Mouse (Mus musculus) cerebellum, adult 9-10 months (tissue): ENCODE results near the gene Cntnap5a.
"Not testable (repeated sequence)": the region's sequence is repeated elsewhere in the genome, so short reads cannot be mapped to it uniquely, and the experiment has no call there.

Experiments used
- DNase-seq: peaks from one replicate; pipeline ENCODE4 v3.0.0; 2022

The Cntnap5a gene

GRCm38 (mm10) chr1:116107010-116107723, 422.6 kb downstream of the Cntnap5a start:
- no peak for DNase-seq

- no peak for DNase-seq
Observed at GRCm38 (mm10) chr1:116107724-116108058, 423.1 kb downstream of the Cntnap5a start.

GRCm38 (mm10) chr1:116108381-116108780, 423.8 kb downstream of the Cntnap5a start:
- DNase-seq: no peak

DNA sequence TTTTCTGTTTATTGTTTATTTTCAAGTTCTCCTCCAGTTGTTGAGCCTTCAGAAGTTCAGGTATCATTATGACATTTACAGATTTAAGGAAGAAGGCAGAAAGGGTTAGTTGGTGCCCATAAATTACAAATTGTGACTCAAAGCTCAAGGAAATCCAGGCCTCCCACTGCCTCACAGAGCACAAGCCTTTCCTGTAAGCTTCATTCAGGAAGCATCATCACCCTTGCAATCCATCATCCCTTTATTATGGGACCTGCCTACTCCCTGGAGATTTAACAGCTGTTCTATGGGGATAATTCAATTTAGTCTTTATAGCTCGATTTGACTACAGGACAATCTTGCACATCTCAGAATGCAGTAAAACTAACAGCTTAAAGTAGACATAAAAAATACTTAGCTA, 441.2 kb downstream of the Cntnap5a start:
- no peak for DNase-seq

GRCm38 (mm10) chr1:116127085-116127484, 442.5 kb downstream of the Cntnap5a start:
- DNase-seq: no peak

DNA sequence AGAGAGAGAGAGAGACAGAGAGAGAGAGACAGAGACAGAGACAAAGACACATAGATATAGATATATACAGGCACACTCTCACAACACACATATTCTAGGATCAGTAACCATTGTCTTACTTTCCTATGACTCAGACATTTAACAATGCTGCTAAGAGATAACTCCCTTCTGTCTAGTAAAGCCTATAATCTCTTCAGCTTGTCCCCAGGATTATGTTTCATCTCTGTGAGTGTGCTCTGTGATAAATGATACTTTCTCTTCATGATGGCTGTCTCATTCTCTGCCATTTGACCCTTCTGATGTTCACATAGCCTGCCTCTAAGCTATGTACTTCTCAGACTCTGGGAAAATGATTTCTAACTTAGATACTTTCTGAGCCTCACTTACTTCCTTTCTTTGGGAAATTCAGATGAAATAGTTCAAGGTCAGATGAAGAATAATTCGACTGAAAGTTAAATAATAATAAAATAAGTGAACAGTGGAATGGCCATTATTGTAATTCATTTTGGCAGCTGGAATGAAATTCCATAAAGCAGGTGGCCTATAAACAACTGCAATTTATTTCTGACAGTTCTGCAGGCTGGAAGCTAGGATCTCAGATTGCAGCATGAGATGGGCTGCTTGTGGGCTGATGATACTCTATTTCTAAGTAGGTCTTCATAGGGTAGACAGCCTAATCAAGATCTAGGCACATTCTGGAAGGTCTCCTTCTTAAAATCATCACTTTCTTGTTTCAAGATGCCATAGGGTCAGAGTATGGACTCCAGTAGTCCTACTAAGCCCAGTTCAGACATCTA, 444.1 kb downstream of the Cntnap5a start:
- no peak for DNase-seq

GRCm38 (mm10) chr1:116132471-116132870, 447.9 kb downstream of the Cntnap5a start:
- no peak for DNase-seq

- no peak for DNase-seq
Observed at GRCm38 (mm10) chr1:116149764-116150369, 465.3 kb downstream of the Cntnap5a start.

- DNase-seq: peak; percentile 8
Observed at GRCm38 (mm10) chr1:116184471-116184870, 499.9 kb downstream of the Cntnap5a start.

DNA sequence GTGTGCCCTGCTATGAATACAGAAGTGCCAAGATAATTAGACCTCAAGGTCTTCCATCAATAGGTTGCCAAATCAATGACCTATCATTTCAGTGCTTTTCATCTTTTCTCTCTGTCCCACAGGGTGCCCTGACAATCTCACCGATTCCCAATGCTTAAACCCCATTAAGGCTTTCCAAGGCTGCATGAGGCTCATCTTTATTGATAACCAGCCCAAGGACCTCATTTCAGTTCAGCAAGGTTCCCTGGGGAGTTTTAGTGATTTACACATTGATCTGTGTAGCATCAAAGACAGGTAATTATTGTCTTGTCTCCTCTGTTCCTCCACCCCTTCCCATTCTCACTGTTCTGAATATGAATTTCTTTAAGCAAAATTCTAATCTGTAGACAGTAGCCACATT, 503.6 kb downstream of the Cntnap5a start:
- DNase-seq: not testable (repeated sequence)

DNA sequence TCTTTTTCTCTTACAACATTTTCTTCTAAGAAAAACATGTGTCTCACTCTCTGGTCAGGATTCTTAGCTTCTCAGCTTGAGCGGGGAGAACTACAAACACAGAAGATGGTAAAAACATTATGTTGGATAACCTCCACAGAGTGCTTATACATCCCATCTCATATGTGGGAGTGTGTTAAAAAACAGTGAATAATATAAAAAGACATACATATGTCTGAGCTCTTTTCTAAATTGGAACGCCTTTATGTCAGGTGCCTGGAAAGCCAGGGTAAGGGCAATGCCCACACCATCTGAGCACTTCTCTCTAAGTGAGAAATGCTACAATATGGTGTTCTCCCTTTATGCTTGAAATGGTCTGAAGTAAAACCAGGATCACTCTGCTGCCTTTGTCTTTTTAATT, 507.7 kb downstream of the Cntnap5a start:
- DNase-seq: no peak

DNA sequence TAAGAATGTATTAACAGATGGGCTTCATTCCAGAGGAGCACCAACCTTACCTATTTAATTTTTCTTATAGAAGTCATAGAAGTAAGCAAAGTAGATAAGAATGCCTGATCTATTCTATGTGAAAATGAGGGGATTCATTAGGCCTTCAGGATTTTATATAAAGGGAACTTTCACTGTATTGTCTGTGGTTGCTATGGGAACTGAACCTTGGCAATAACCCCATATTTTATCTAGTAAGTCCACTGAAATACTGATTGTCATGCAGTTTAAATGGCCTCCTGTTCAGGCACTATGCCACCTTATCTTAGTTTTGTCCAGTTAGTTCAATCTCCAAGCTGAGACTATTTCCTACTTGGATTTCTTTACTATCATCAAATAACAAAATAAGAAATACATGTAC, 532.3 kb downstream of the Cntnap5a start:
- no peak for DNase-seq

DNA sequence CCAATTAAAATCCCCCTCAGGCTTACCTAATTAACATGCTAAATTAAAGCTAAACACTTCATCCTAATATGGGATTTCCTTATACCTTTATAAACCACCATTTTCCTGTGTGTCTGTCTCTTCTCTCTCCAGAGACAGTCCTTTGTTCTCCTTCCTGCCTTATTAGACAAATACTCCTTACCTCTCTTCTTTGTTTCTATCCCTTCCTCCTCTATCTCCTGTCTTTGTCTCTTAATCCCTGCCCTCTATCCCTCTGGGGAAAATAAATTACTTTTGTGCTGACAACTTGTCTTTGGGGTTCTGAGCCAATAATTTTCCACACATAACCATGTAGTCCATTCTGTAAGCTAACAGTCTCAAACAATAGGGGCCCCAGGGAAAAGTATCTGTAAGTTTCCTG, 556.0 kb downstream of the Cntnap5a start:
- no peak for DNase-seq

- DNase-seq: no peak
Observed at GRCm38 (mm10) chr1:116243856-116244255, 559.3 kb downstream of the Cntnap5a start.

GRCm38 (mm10) chr1:116281144-116281543, 596.6 kb downstream of the Cntnap5a start:
- DNase-seq: no peak

DNA sequence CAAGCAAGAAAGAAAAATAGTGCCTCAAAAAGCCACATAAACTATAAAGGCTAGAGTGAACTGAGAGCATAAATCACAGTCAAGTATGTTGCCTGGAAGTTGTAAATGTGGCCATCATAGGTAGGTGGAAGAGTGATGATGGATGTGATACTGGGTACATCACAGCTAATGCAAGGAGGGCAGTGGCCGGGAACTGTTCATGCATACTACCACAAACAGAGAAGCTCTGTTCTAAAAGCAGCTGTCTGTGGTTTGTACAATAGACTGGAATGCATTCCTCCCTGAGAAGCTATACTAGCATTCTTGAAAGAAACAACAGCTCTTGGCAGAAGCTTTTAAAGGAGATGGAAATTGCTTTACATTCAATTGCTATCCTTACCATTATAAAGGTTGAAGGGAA, 599.4 kb downstream of the Cntnap5a start:
- DNase-seq: no peak

DNA sequence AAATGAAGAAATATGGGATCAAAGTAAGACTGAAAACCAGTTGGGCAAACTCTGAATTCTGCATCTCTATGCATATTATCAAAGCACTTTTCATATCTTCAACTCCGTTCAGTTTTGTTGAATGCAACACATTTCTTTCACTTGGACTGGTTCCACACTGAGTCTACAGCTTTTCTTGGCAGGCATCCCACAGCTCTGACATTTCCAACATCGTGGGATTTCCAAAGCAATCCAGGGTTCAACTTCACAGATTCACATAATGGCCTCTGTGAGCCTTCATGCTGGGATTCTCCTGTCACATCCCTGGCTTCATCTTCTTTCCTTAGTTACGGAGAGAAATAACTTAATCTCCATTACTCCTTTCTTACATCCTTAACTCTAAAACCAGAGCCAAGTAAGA, 622.0 kb downstream of the Cntnap5a start:
- no peak for DNase-seq

DNA sequence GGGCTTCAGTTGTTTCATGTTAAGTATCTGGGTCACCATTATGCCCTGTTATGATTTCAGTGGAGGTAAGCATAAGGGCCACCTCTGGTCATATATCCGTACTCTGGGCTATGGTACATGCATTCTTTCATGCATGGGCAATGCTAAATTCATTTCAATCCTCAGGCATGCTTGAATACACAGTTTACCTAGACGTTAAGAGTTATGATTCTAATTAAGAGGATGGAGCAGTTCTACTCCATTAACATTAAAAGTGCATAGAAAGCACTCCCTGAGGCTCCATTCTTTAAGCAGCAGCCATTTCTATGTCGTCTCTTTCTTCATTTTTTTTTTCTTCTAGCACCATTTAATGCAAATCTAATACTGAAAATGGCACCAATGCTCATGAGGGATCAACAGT, 627.0 kb downstream of the Cntnap5a start:
- DNase-seq: no peak

DNA sequence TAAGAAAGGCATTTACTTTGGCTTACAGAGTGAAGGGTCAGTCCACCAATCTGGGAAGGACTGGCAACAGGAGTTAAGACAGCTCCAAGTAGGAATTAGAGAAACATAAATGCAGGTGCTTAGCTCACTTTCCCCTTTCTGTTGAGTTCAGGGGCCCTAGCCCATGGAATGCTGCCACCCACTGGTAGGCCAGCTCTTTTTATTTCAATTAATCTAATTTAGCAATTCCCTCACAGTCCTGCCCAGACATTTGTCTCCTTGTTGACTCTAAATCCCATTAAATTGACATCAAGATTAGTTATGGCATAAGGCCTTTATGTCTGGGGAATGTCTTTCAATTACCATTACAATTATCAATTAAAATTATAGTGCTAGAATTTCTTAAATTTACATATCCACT, 628.7 kb downstream of the Cntnap5a start:
- DNase-seq: peak; percentile 2

GRCm38 (mm10) chr1:116324505-116324904, 639.9 kb downstream of the Cntnap5a start:
- no peak for DNase-seq

- no peak for DNase-seq
Observed at GRCm38 (mm10) chr1:116353669-116354068, 669.1 kb downstream of the Cntnap5a start.

- no peak for DNase-seq
Observed at GRCm38 (mm10) chr1:116365606-116366005, 681.0 kb downstream of the Cntnap5a start.

DNA sequence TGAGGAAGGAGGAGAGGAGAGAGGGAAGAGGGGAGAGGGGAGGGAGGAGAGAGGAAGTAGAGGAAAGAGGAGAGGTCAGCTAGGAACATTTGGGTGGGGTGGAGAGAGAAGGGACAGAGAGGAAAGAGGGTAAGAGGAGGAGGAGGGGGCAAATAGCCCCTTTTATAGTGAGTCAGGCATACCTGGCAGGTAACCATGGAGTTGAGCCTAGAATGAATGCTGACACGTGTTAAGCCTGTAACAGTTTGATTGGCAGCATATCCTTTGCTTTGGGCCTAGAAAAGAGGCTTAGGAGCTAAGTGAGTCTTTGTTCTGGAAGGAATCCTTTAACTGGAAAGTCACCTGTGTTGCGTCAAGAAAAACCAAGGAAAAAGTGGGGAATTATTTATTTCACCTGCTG, 681.6 kb downstream of the Cntnap5a start:
- DNase-seq: no peak

GRCm38 (mm10) chr1:116366806-116367205, 682.2 kb downstream of the Cntnap5a start:
- no peak for DNase-seq
